Mouse (Mus musculus) limb, embryonic 10.5 days (tissue): ENCODE results near the gene Gzme. TPM values are rescaled to one million over a fixed set of nuclear protein-coding genes. Genes with fewer than 3 reads are reported as not detected.

ENCODE experiments used
- DNase-seq: peaks from one replicate; pipeline ENCODE4 v3.0.0-alpha.2; 2017; ENCODE audit warnings: low spot score
- H3K27ac ChIP-seq: fragments of 300-500 bp; sonication (generic); 2 replicates; pipeline ENCODE4 v1.5.1; 2016; ENCODE audit warnings: mild to moderate bottlenecking
- H3K27me3 ChIP-seq: fragments of 300-500 bp; sonication (generic); 2 replicates; pipeline ENCODE4 v1.6.1; 2016; ENCODE audit warnings: low read depth, mild to moderate bottlenecking; ENCODE audit not compliant: poor library complexity, severe bottlenecking
- H3K36me3 ChIP-seq: fragments of 300-500 bp; sonication (generic); 2 replicates; pipeline ENCODE4 v1.6.1; 2016; ENCODE audit warnings: mild to moderate bottlenecking, moderate library complexity
- H3K4me1 ChIP-seq: fragments of 300-500 bp; sonication (generic); 2 replicates; pipeline ENCODE4 v1.6.1; 2016
- H3K4me3 ChIP-seq: fragments of 300-500 bp; sonication (generic); 2 replicates; pipeline ENCODE4 v1.5.1; 2016; ENCODE audit warnings: mild to moderate bottlenecking, moderate library complexity
- H3K9me3 ChIP-seq: fragments of 300-500 bp; sonication (generic); replicated peaks from 2 replicates; pipeline ENCODE4 v1.6.1; 2016; ENCODE audit warnings: mild to moderate bottlenecking
- WGBS: fragments of 180-500 bp; shearing (Covaris S2); methylation state at CpG from one replicate; pipeline ENCODE4 v1.1.7; 2016; 5-methylcytosine and 5-hydroxymethylcytosine counted together
- microRNA-seq: library from miRNA; unstranded; fragments of <30 nt; microRNA quantifications from one replicate; pipeline ENCODE4, GENCODE M21; 2017
- polyA plus RNA-seq: library from polyadenylated mRNA; unstranded; fragments of >200 nt; fragmentation: Nextera tagmentation; extraction: Ambion mirVana; gene quantifications from 2 replicates; pipeline ENCODE4 v1.2.1, GENCODE M21; 2016

The Gzme gene
- polyA plus RNA-seq, 1 experiment from 2014 or later: not detected

- H3K27me3 ChIP-seq: no peaks in the 10 kb centered on the region
- H3K4me1 ChIP-seq: no peaks in the 10 kb centered on the region
- H3K9me3 ChIP-seq: no peaks in the 10 kb centered on the region
- DNase-seq: no peak
- no peak within 1 kb of the TSS for H3K4me3 ChIP-seq
- 85% methylated on average over 10 of the region's 10 CpGs for WGBS
- H3K36me3 ChIP-seq: no peaks in the 10 kb centered on the region
- no peak within 1 kb of the TSS for H3K27ac ChIP-seq
These were observed 18.0 kb downstream of the Gzme start, which contains the start of gene Ctsg for GRCm38 (mm10) chr14:56102386-56102785. Gene Ctsg, minus strand, starts transcription at chr14:56102574.

- no peak for DNase-seq
- Histone ChIP-seq H3K36me3 (no peaks in the 10 kb centered on the region), H3K4me1 (no peaks in the 10 kb centered on the region), H3K27ac (no peak overlapping the region), H3K4me3 (no peak overlapping the region), H3K9me3 (no peaks in the 10 kb centered on the region), H3K27me3 (no peaks in the 10 kb centered on the region)
- 80% methylated on average over 4 of the region's 4 CpGs for WGBS
These were observed 21.5 kb downstream of the Gzme start for GRCm38 (mm10) chr14:56098940-56099339.

- WGBS: 85% methylated on average over 1 of the region's 1 CpGs
- no peak for DNase-seq
These were observed 22.8 kb downstream of the Gzme start for GRCm38 (mm10) chr14:56097597-56097996.

GRCm38 (mm10) chr14:56093353-56093752 lies 27.1 kb downstream of the Gzme start:
- no peaks in the 10 kb centered on the region for H3K4me1 ChIP-seq
- H3K27ac ChIP-seq: no peak overlapping the region
- WGBS: 84% methylated on average over 2 of the region's 2 CpGs
- H3K4me3 ChIP-seq: no peak overlapping the region
- no peaks in the 10 kb centered on the region for H3K36me3 ChIP-seq
- no peaks in the 10 kb centered on the region for H3K9me3 ChIP-seq
- H3K27me3 ChIP-seq: no peaks in the 10 kb centered on the region
- DNase-seq: no peak

More at GRCm38 (mm10) chr14:56097597-56097996, 22.8 kb downstream of the Gzme start:
- Histone ChIP-seq H3K27me3 (no peaks in the 10 kb centered on the region), H3K4me1 (no peaks in the 10 kb centered on the region), H3K27ac (no peak overlapping the region), H3K36me3 (no peaks in the 10 kb centered on the region), H3K4me3 (no peak overlapping the region), H3K9me3 (no peaks in the 10 kb centered on the region)

- H3K27me3 ChIP-seq: no peaks in the 10 kb centered on the region
- H3K9me3 ChIP-seq: no peaks in the 10 kb centered on the region
- H3K4me1 ChIP-seq: no peaks in the 10 kb centered on the region
- H3K27ac ChIP-seq: no peak overlapping the region
- DNase-seq: no peak
- WGBS: 72% methylated on average over 3 of the region's 3 CpGs
- H3K36me3 ChIP-seq: no peaks in the 10 kb centered on the region
- no peak overlapping the region for H3K4me3 ChIP-seq
These were observed 33.7 kb downstream of the Gzme start for GRCm38 (mm10) chr14:56086711-56087110.

- no peak within 1 kb of the TSS for H3K4me3 ChIP-seq
- H3K36me3 ChIP-seq: no peaks in the 10 kb centered on the region
- no peak within 1 kb of the TSS for H3K27ac ChIP-seq
- DNase-seq: no peak
- H3K9me3 ChIP-seq: no peaks in the 10 kb centered on the region
- WGBS: 98% methylated on average over 2 of the region's 2 CpGs
- H3K27me3 ChIP-seq: no peaks in the 10 kb centered on the region
- no peaks in the 10 kb centered on the region for H3K4me1 ChIP-seq
These were observed 35.3 kb downstream of the Gzme start, which contains the start of gene Mcpt8 for GRCm38 (mm10) chr14:56085167-56085566. Gene Mcpt8, minus strand, starts transcription at chr14:56085273.

- no peak overlapping the region for H3K4me3 ChIP-seq
- H3K36me3 ChIP-seq: no peaks in the 10 kb centered on the region
- 88% methylated on average over 4 of the region's 4 CpGs for WGBS
- H3K27ac ChIP-seq: no peak overlapping the region
- H3K9me3 ChIP-seq: no peaks in the 10 kb centered on the region
- DNase-seq: no peak
- no peaks in the 10 kb centered on the region for H3K4me1 ChIP-seq
- no peaks in the 10 kb centered on the region for H3K27me3 ChIP-seq
These were observed 38.4 kb downstream of the Gzme start for GRCm38 (mm10) chr14:56082016-56082415.

Small RNA genes within 50 kb of the gene (microRNA-seq; reads per million reads assigned to microRNA genes)
- gene Mir6949: not detected

Other genes with a start within 250 kb of the Gzme start
- gene Cbln3, start 236.2 kb downstream of the Gzme start, polyA plus RNA-seq: 0.15 and 0.31 TPM in 2 replicates
- gene Khnyn, start 235.7 kb downstream of the Gzme start, polyA plus RNA-seq: 35.0 and 38.8 TPM in 2 replicates
- 55.0 and 70.3 TPM in 2 replicates for gene Sdr39u1, start 220.3 kb downstream of the Gzme start, polyA plus RNA-seq
- not detected in 2 replicates for gene Cma1, start 175.9 kb downstream of the Gzme start, polyA plus RNA-seq
- not detected in 2 replicates for gene Cma2, start 169.6 kb downstream of the Gzme start, polyA plus RNA-seq
- not detected in 2 replicates for gene Mcpt1, start 102.7 kb downstream of the Gzme start, polyA plus RNA-seq
- gene Mcpt9, start 90.1 kb downstream of the Gzme start, polyA plus RNA-seq: not detected in 2 replicates
- not detected in 2 replicates for gene Mcpt2, start 78.6 kb downstream of the Gzme start, polyA plus RNA-seq
- not detected in 2 replicates for gene Mcpt4, start 58.3 kb downstream of the Gzme start, polyA plus RNA-seq
- gene Mcpt8, start 35.4 kb downstream of the Gzme start, polyA plus RNA-seq: not detected in 2 replicates
- not detected in 2 replicates for gene Ctsg, start 18.1 kb downstream of the Gzme start, polyA plus RNA-seq
- gene Gzmd, start 12.0 kb upstream of the Gzme start, polyA plus RNA-seq: not detected in 2 replicates
- gene Gzmg, start 39.0 kb upstream of the Gzme start, polyA plus RNA-seq: not detected in 2 replicates
- not detected in 2 replicates for gene Gzmn, start 54.0 kb upstream of the Gzme start, polyA plus RNA-seq
- not detected in 2 replicates for gene Gzmf, start 90.8 kb upstream of the Gzme start, polyA plus RNA-seq
- 0.23 and 0.28 TPM in 2 replicates for gene Gzmc, start 114.0 kb upstream of the Gzme start, polyA plus RNA-seq
- not detected in 2 replicates for gene Gzmb, start 141.6 kb upstream of the Gzme start, polyA plus RNA-seq
- not detected in 2 replicates for gene Atp12a, start 244.4 kb upstream of the Gzme start, polyA plus RNA-seq